Mouse (Mus musculus) liver, embryonic 14.5 days (tissue): ENCODE data around the gene Snx1. TPM values are rescaled to one million over a fixed set of nuclear protein-coding genes. Genes with fewer than 3 reads are reported as not detected.

ENCODE experiments used
- ATAC-seq: fragments of 200-750 bp; cut with Nextera tagmentation; 2 replicates; pipeline ENCODE4 v1.8.0; 2017; ENCODE audit warnings: moderate number of reproducible peaks, mild to moderate bottlenecking, moderate library complexity; ENCODE audit not compliant: insufficient read depth
- DNase-seq, 3 experiments: peaks; one replicate each; pipeline ENCODE4 v3.0.0-alpha.2; 2012 to 2013; ENCODE audit warnings: low read depth in 3 of 3, low spot score in 3 of 3
- H3K27ac ChIP-seq: fragments of 300-500 bp; sonication (generic); 2 replicates; pipeline ENCODE4 v1.5.1; 2014; ENCODE audit warnings: moderate library complexity, mild to moderate bottlenecking, control low read depth, inconsistent platforms
- H3K27me3 ChIP-seq: fragments of 300-500 bp; sonication (generic); 2 replicates; pipeline ENCODE4 v1.6.1; 2014; ENCODE audit warnings: mild to moderate bottlenecking, low read length, moderate library complexity; ENCODE audit not compliant: control insufficient read depth, insufficient read depth
- H3K36me3 ChIP-seq: fragments of 300-500 bp; sonication (generic); replicated peaks from 2 replicates; pipeline ENCODE4 v1.6.1; 2014; ENCODE audit warnings: low read depth; ENCODE audit not compliant: control insufficient read depth, insufficient read depth
- H3K4me1 ChIP-seq, 2 experiments: fragments of 200-500 bp in 1 of 2; fragments of 300-500 bp in 1 of 2; sonication (generic) in 1 of 2; replicated peaks; 2 replicates each; pipeline ENCODE4 v1.6.1; 2012 to 2014; ENCODE audit warnings: antibody characterized with exemption in 1 of 2, inconsistent platforms in 1 of 2, low read length in 1 of 2; ENCODE audit not compliant: control insufficient read depth in 2 of 2, insufficient read depth in 2 of 2
- H3K4me2 ChIP-seq: fragments of 300-500 bp; sonication (generic); 2 replicates; pipeline ENCODE4 v1.6.1; 2014; ENCODE audit warnings: low read depth, mild to moderate bottlenecking, control low read depth, moderate library complexity
- H3K4me3 ChIP-seq, 2 experiments: fragments of 200-500 bp in 1 of 2; fragments of 300-500 bp in 1 of 2; sonication (generic) in 1 of 2; 2 replicates each; pipeline ENCODE4 v1.5.1; 2012 to 2014; ENCODE audit warnings: low read depth in 2 of 2, low read length in 2 of 2, mild to moderate bottlenecking in 2 of 2, control low read depth in 1 of 2, inconsistent platforms in 1 of 2, moderate library complexity in 1 of 2; ENCODE audit not compliant: insufficient read depth in 1 of 2
- H3K9ac ChIP-seq: fragments of 300-500 bp; sonication (generic); replicated peaks from 2 replicates; pipeline ENCODE4 v1.6.1; 2014; ENCODE audit warnings: mild to moderate bottlenecking, control low read depth, moderate library complexity
- H3K9me3 ChIP-seq: fragments of 300-500 bp; sonication (generic); 2 replicates; pipeline ENCODE4 v1.6.1; 2016; ENCODE audit warnings: low read length, mixed read lengths; ENCODE audit not compliant: control insufficient read depth
- CTCF ChIP-seq: IDR thresholded peaks from 2 replicates; pipeline ENCODE4 v1.5.1; 2016; ENCODE audit warnings: antibody characterized with exemption, low read depth, control low read depth
- EP300 ChIP-seq: IDR thresholded peaks from 2 replicates; pipeline ENCODE4 v1.6.1; 2016; ENCODE audit warnings: antibody characterized with exemption, low read depth
- WGBS: fragments of 180-500 bp; shearing (Covaris S2); extraction: QIAGEN DNeasy Blood & Tissue Kit; methylation state at CpG from one replicate; pipeline ENCODE4 v1.1.7; 2014; ENCODE audit not compliant: insufficient replicate concordance; 5-methylcytosine and 5-hydroxymethylcytosine counted together
- polyA plus RNA-seq, 2 experiments: library from polyadenylated mRNA; depleted of rRNA in 1 of 2; stranded (reverse) in 1 of 2; unstranded in 1 of 2; fragments of >200 nt; fragmentation: Nextera tagmentation in 1 of 2; extraction: Ambion mirVana in 1 of 2; gene quantifications; 2 replicates each; pipeline versions ENCODE4 v1.2.1 to v1.2.3; 2012 to 2014

Snx1 gene
- polyA plus RNA-seq, 2 experiments, result 47.7 to 66.0 TPM

GRCm38 (mm10) chr9:66157958-66158830 is 31.8 kb upstream of the Snx1 start, which contains the start of gene Dapk2:
Dapk2 (plus strand) TSS chr9:66158223.
- peak within 1 kb of the TSS; percentile 25 for H3K27ac ChIP-seq
- TF ChIP-seq CTCF, result peak; percentile 79
- no peak for TF ChIP-seq EP300
- H3K4me2 ChIP-seq, result peak within 1 kb of the TSS; percentile 75
- no peaks in the 10 kb centered on the region; the same call in 1 of the 2 replicates for H3K27me3 ChIP-seq
- H3K36me3 ChIP-seq, result no peaks in the 10 kb centered on the region
- peaks cover 16 to 27% of the 10 kb centered on the region in 2 experiments for H3K4me1 ChIP-seq
- ATAC-seq (peak; percentile 94), DNase-seq (peak; percentile 76 to 78 (median 77))
- no peaks in the 10 kb centered on the region for H3K9me3 ChIP-seq
- peak within 1 kb of the TSS; percentile 64 to 80 for H3K4me3 ChIP-seq
- WGBS, result 1% methylated on average over 58 of the region's 58 CpGs
- H3K9ac ChIP-seq, result peak within 1 kb of the TSS; percentile 79

- Histone ChIP-seq H3K27me3 (no peaks in the 10 kb centered on the region; the same call in 1 of the 2 replicates), H3K4me2 (no peak overlapping the region), H3K4me3 (no peak overlapping the region), H3K27ac (no peak overlapping the region), H3K9ac (no peak overlapping the region), H3K9me3 (no peaks in the 10 kb centered on the region), H3K36me3 (no peaks in the 10 kb centered on the region), H3K4me1 (peaks cover 16 to 25% of the 10 kb centered on the region in 2 experiments)
- TF ChIP-seq EP300 (no peak), CTCF (peak; percentile 58)
- 43% methylated on average over 1 of the region's 1 CpGs for WGBS
- ATAC-seq, result no peak
- no peak for DNase-seq
Measured at GRCm38 (mm10) chr9:66155534-66155933, 29.1 kb upstream of the Snx1 start.

GRCm38 (mm10) chr9:66154013-66154412 is 27.6 kb upstream of the Snx1 start:
- H3K9ac ChIP-seq, result no peak overlapping the region
- TF ChIP-seq EP300 (no peak), CTCF (no peak)
- H3K27ac ChIP-seq, result no peak overlapping the region
- DNase-seq, result no peak
- peaks cover 7 to 11% of the 10 kb centered on the region in 2 experiments; a peak in 3 of 4 replicates for H3K4me1 ChIP-seq
- no peak overlapping the region for H3K4me2 ChIP-seq
- H3K36me3 ChIP-seq, result no peaks in the 10 kb centered on the region
- 78% methylated on average over 9 of the region's 9 CpGs for WGBS
- no peak overlapping the region for H3K4me3 ChIP-seq
- H3K9me3 ChIP-seq, result no peaks in the 10 kb centered on the region
- H3K27me3 ChIP-seq, result no peaks in the 10 kb centered on the region; the same call in 1 of the 2 replicates
- ATAC-seq, result no peak

GRCm38 (mm10) chr9:66153594-66153993 is 27.2 kb upstream of the Snx1 start:
- H3K27ac ChIP-seq, result no peak overlapping the region
- no peaks in the 10 kb centered on the region; the same call in 1 of the 2 replicates for H3K27me3 ChIP-seq
- no peaks in the 10 kb centered on the region for H3K9me3 ChIP-seq
- no peak overlapping the region for H3K4me2 ChIP-seq
- no peaks in the 10 kb centered on the region for H3K36me3 ChIP-seq
- no peak for DNase-seq
- ATAC-seq, result no peak
- H3K4me3 ChIP-seq, result no peak overlapping the region
- H3K9ac ChIP-seq, result no peak overlapping the region
- 59% methylated on average over 6 of the region's 6 CpGs for WGBS
- H3K4me1 ChIP-seq, result peaks cover 3 to 7% of the 10 kb centered on the region in 2 experiments; a peak in 3 of 4 replicates
- TF ChIP-seq CTCF, result no peak
- TF ChIP-seq EP300, result no peak

- H3K36me3 ChIP-seq, result no peaks in the 10 kb centered on the region
- no peaks in the 10 kb centered on the region for H3K9me3 ChIP-seq
- no peak overlapping the region for H3K9ac ChIP-seq
- WGBS, result 48% methylated on average over 9 of the region's 9 CpGs
- ATAC-seq (no peak), DNase-seq (no peak)
- H3K27ac ChIP-seq, result no peak overlapping the region
- no peaks in the 10 kb centered on the region for H3K27me3 ChIP-seq
- H3K4me2 ChIP-seq, result no peak overlapping the region
- TF ChIP-seq CTCF (no peak), EP300 (no peak)
- no peak overlapping the region for H3K4me3 ChIP-seq
- H3K4me1 ChIP-seq, result 0 out of 4 replicates have a peak, but pooled peaks cover 0 to 2% of the 10 kb centered on the region in 2 experiments
Measured at GRCm38 (mm10) chr9:66152011-66152410, 25.6 kb upstream of the Snx1 start.
